Mouse (Mus musculus) spleen, adult 2 months (tissue): ENCODE measurements around the gene Wdsub1. TPM values are rescaled to one million over a fixed set of nuclear protein-coding genes. Genes with fewer than 3 reads are reported as not detected.
"Not testable (repeated sequence)": the region's sequence is repeated elsewhere in the genome, so short reads cannot be mapped to it uniquely, and the experiment has no call there.

ENCODE experiments used
- DNase-seq, 2 experiments: peaks; one replicate each; pipeline versions ENCODE4 v3.0.0 to v3.0.0-alpha.2; 2012 to 2021; ENCODE audit warnings: low spot score in 2 of 2, low read depth in 1 of 2
- H3K27ac ChIP-seq: fragments of 200-500 bp; 2 replicates; pipeline ENCODE4 v1.5.1; 2012; ENCODE audit warnings: low read length, inconsistent platforms; ENCODE audit not compliant: insufficient read depth
- H3K27me3 ChIP-seq: fragments of 200-500 bp; 2 replicates; pipeline ENCODE4 v1.6.1; 2012; ENCODE audit warnings: mild to moderate bottlenecking, moderate library complexity, low read length, inconsistent platforms; ENCODE audit not compliant: control insufficient read depth, insufficient read depth
- H3K36me3 ChIP-seq: fragments of 200-500 bp; 2 replicates; pipeline ENCODE4 v1.6.1; 2012; ENCODE audit warnings: mild to moderate bottlenecking, low read length, inconsistent platforms; ENCODE audit not compliant: control insufficient read depth, insufficient read depth
- H3K4me1 ChIP-seq: fragments of 200-500 bp; 2 replicates; pipeline ENCODE4 v1.6.1; 2011; ENCODE audit warnings: inconsistent platforms; ENCODE audit not compliant: control insufficient read depth, insufficient read depth, insufficient read length
- H3K4me3 ChIP-seq: fragments of 200-500 bp; 2 replicates; pipeline ENCODE4 v1.5.1; 2011; ENCODE audit warnings: mild to moderate bottlenecking, inconsistent platforms; ENCODE audit not compliant: insufficient read depth, insufficient read length; ENCODE audit errors: extremely low read depth
- CTCF ChIP-seq: fragments of 200-500 bp; IDR thresholded peaks from 2 replicates; pipeline ENCODE4 v1.5.1; 2011; ENCODE audit warnings: mild to moderate bottlenecking, inconsistent platforms; ENCODE audit not compliant: insufficient read depth, insufficient read length, insufficient replicate concordance; ENCODE audit errors: extremely low read depth
- POLR2A ChIP-seq: fragments of 200-500 bp; IDR thresholded peaks from 2 replicates; pipeline ENCODE4 v1.6.1; 2011; ENCODE audit warnings: low read depth, low read length, inconsistent platforms
- WGBS: fragments of 180-500 bp; shearing (Covaris S2); methylation state at CpG from one replicate; pipeline ENCODE4 v1.1.7; 2018; 5-methylcytosine and 5-hydroxymethylcytosine counted together
- polyA plus RNA-seq: library from polyadenylated mRNA; depleted of rRNA; stranded (reverse); fragments of >200 nt; gene quantifications from 2 replicates; pipeline ENCODE4 v1.2.3, GENCODE M21; 2012

Wdsub1 gene
- polyA plus RNA-seq, 1 experiment: 27.9 TPM

DNA sequence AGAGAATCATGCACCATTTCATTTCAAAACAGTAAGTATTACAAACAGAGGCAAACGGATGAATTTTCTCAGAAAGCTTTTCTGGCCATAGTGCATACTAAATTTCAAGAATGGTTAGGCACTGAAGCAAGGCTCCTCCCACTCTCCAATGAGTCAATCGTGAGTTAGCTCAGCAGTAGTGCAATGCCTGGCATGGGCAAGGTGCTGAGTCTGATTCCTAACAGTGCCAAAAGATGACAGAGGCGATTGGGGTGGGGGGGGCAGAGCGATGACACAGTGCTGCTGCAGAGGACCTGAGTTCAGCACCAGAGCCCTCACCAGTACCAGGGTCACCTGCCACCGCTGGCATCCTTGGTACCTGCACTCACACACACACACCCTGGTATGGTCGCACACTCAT, 11.9 kb downstream of the Wdsub1 start:
- TF ChIP-seq POLR2A (no peak), CTCF (no peak)
- Histone ChIP-seq H3K4me1 (no peaks in the 10 kb centered on the region), H3K27me3 (no peaks in the 10 kb centered on the region), H3K4me3 (no peak overlapping the region), H3K36me3 (no peaks in the 10 kb centered on the region), H3K27ac (no peak overlapping the region)
- WGBS: 94% methylated on average over 6 of the region's 6 CpGs
- no peak for DNase-seq

DNA sequence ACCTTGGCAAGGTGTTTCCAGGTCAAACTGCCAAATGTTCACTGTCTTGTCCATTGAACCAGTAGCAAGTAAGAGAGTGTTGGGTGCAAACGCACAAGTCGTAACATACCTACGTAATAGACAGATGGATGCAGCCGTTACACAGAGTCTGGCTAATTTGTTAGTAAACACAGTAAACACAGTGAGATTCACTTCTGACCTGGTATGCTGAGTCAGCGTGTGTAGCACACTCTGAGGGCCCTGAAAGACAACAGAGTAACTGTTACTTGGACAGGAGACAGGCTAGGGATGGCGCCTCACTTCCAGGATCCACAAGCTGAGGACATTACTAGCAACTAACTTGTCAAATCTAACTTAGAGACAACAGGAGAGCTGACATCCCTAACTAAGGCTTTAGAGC, 19.8 kb downstream of the Wdsub1 start:
- no peaks in the 10 kb centered on the region for H3K27me3 ChIP-seq
- no peak for TF ChIP-seq CTCF
- H3K27ac ChIP-seq: no peak overlapping the region
- no peaks in the 10 kb centered on the region for H3K4me1 ChIP-seq
- no peak overlapping the region for H3K4me3 ChIP-seq
- H3K36me3 ChIP-seq: no peaks in the 10 kb centered on the region; the same call in 1 of the 2 replicates
- 94% methylated on average over 6 of the region's 6 CpGs for WGBS
- no peak for DNase-seq

DNA sequence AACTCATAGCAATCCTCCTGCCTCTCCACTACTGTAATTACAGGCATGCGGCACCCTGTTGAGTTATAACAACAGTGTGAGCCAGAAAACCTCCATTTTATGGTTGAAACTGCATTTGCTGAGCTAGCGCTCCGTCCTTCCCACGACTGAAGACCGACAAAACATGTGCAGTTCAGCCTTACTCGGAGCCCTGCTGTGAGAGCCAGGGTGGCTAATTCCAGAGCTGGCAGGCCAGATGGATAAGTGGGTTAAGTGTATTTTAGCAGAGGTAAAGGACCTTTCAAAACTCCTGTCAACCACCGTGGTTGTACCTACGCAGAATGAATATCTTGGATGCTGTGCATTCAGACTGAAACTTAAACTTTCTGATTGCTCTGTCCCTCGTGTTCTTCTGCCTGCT, 28.0 kb downstream of the Wdsub1 start:
- Histone ChIP-seq H3K27ac (no peak overlapping the region), H3K4me3 (no peak overlapping the region), H3K4me1 (no peaks in the 10 kb centered on the region), H3K27me3 (no peaks in the 10 kb centered on the region), H3K36me3 (no peaks in the 10 kb centered on the region)
- no peak for DNase-seq
- no peak for TF ChIP-seq POLR2A
- TF ChIP-seq CTCF: no peak
- 93% methylated on average over 9 of the region's 9 CpGs for WGBS

DNA sequence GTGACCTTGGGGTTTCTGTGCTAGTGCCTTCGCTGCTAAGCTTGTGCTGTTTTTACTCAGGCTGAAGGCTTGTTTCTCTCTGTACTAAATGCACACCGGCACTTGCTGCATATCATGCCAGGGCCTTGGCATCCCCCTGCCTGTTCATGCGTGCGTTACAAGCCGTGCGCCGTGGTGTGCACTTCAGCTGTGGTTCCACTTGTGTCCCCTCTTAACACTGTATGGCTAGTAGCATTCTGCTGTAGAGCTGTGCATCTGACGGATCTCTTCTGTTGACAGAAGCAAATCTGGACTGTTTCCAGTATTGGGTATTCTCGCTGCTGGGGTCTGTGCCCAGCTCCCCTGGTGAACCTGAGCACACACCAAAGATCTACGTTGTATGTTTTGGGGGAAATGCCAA, 28.8 kb downstream of the Wdsub1 start:
- no peaks in the 10 kb centered on the region for H3K4me1 ChIP-seq
- no peaks in the 10 kb centered on the region for H3K36me3 ChIP-seq
- no peak for DNase-seq
- TF ChIP-seq CTCF (no peak), POLR2A (no peak)
- no peak overlapping the region for H3K27ac ChIP-seq
- no peaks in the 10 kb centered on the region for H3K27me3 ChIP-seq
- 93% methylated on average over 10 of the region's 10 CpGs for WGBS
- H3K4me3 ChIP-seq: no peak overlapping the region

DNA sequence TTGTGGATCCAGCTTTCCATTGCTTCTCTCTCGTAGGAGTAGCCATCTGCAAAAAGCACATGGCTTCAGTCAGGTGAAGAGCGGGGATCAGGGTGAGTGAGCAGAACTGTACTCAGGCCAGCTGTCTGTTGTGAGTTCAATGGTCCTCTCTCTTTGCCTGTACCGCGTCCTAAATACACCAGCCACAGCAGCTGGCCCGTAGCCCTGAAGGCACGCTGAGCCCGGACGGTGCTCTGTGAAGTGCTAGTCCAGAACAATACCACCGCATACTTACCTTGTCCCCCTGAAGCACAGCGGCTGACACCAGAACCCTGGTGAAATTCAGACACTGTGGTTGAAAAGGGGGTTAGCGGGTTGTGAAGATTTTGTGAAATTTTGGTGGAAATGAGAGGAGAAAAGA, 29.5 kb downstream of the Wdsub1 start:
- Histone ChIP-seq H3K27ac (no peak overlapping the region), H3K27me3 (no peaks in the 10 kb centered on the region), H3K36me3 (no peaks in the 10 kb centered on the region), H3K4me1 (no peaks in the 10 kb centered on the region), H3K4me3 (no peak overlapping the region)
- WGBS: 94% methylated on average over 11 of the region's 11 CpGs
- no peak for TF ChIP-seq CTCF
- TF ChIP-seq POLR2A: no peak
- DNase-seq: no peak

DNA sequence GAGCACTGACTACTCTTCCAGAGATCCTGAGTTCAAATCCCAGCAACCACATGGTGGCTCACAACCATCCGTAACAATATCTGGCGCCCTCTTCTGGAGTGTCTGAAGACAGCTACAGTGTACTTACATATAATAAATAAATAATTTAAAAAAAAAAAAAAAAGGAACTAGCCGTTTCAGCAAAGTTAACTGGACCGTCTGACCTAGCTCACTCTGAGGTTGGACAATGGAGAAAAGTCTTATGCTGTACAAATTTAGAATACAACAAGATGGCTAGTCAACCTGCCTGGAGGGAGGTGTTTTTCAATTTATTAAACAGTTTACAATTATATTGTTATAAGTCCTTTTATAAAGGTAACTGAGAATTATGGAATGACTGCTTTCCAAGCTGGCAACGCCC, 30.5 kb downstream of the Wdsub1 start:
- not testable (repeated sequence) for H3K27ac ChIP-seq, H3K4me3 ChIP-seq, H3K36me3 ChIP-seq, DNase-seq, H3K4me1 ChIP-seq, H3K27me3 ChIP-seq
- WGBS: 59% methylated on average over 5 of the region's 5 CpGs

DNA sequence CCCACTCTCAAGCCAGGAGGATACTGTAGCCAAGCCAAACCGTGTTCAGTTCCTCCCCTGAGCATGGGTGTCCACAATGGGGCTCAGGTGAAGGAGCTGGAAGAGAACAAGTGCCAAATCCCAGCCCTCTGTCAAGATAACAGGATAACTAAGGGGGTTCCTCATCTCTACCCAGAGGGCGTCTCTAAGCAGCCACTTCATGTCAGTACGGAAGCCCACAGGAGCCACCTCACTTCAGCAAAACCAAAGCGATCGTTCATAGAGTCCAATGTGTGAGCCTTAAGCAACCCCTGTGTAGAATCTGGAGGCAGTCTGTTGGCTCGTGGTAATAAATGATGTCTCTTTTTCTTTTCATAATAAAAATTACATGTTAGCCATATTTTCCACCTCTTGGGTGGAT, 38.5 kb downstream of the Wdsub1 start:
- H3K27ac ChIP-seq: no peak overlapping the region
- DNase-seq: no peak
- no peaks in the 10 kb centered on the region; the same call in 1 of the 2 replicates for H3K36me3 ChIP-seq
- TF ChIP-seq CTCF (no peak), POLR2A (no peak)
- no peaks in the 10 kb centered on the region for H3K27me3 ChIP-seq
- WGBS: 88% methylated on average over 6 of the region's 6 CpGs
- no peaks in the 10 kb centered on the region for H3K4me1 ChIP-seq
- no peak overlapping the region for H3K4me3 ChIP-seq

DNA sequence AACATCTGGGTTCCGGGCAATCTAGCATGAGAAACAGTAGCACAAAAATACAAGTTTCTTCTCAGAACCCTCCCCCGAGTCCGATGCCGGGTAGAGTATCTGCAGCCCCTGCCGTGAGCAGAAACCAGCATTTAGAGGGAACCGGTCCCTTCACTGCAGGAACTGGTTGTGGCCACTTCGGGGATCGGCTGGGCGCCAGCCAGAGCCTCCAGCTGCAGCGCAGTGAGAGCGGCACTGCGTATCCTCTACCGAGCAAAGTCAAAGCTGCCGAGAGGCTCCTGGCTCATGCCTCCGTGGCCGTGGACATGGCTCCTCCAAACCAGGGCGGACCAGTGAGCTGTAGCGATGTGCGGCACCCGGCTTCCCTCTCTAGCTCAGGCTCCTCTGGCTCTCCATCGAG, 39.2 kb downstream of the Wdsub1 start:
- Histone ChIP-seq H3K27me3 (no peaks in the 10 kb centered on the region), H3K36me3 (no peaks in the 10 kb centered on the region; the same call in 1 of the 2 replicates), H3K27ac (no peak overlapping the region), H3K4me1 (no peaks in the 10 kb centered on the region), H3K4me3 (no peak overlapping the region)
- WGBS: 92% methylated on average over 21 of the region's 21 CpGs
- TF ChIP-seq CTCF (no peak), POLR2A (no peak)
- no peak for DNase-seq
